Comparison of ENCODE assay signal across 8 mouse cellular contexts in the genomic region with DNA sequence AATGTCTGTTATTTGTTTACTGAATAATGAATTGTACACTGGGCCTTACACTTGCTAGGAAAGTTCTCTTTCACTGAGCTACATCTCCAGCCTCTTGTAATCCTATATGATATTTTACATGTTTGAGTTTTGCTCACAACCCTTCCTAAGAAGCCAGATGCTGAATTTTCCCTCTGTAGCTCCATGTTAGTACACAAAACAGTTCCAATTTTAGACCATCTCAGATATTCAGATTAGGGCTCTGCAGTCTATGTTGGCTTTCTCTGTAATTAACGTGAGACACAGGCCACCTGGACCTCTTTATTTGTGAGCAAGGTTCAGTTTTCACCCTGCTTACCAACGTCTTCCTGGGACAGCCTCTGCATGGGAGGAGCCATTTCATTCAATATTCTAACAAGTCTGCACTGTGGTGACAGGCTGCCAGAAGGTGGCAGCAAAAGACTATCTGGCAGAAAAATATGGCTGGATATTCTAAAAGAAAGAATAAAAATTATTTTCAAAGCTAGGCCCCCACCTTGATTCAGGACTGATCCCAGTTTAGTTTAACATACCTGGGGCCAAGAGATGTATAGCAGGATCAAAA.
DNase-seq lines count a peak whose midpoint lies in the region; ATAC-seq lines count a peak whose summit lies in the region.

No protein-coding gene starts in this region.

- no peak overlapping the region for H3K27ac ChIP-seq in heart, embryonic 16.5 days (ENCODE audit: low read length)
- H3K27ac ChIP-seq in heart, embryonic 12.5 days (ENCODE audit: poor library complexity, severe bottlenecking) = no peak overlapping the region
- no peak overlapping the region for H3K27ac ChIP-seq in forebrain, embryonic 14.5 days (ENCODE audit: low read depth, low read length)
- H3K27ac ChIP-seq in neural tube, embryonic 14.5 days (ENCODE audit: low read depth, low read length) = no peak overlapping the region

- H3K27me3 ChIP-seq in heart, embryonic 16.5 days (ENCODE audit: control insufficient read depth, insufficient read depth, low read length) = no peaks in the 10 kb centered on the region
- H3K27me3 ChIP-seq in heart, embryonic 12.5 days (replicated peaks) = no peaks in the 10 kb centered on the region
- no peaks in the 10 kb centered on the region for H3K27me3 ChIP-seq in forebrain, embryonic 14.5 days (replicated peaks; ENCODE audit: control insufficient read depth, insufficient read depth, low read length)
- no peaks in the 10 kb centered on the region for H3K27me3 ChIP-seq in neural tube, embryonic 14.5 days (ENCODE audit: control insufficient read depth, insufficient read depth, low read length)

- DNase-seq in brain, adult 2 months (ENCODE audit: low read depth, low spot score) = peak; percentile 53
- DNase-seq in forebrain, embryonic 14.5 days (ENCODE audit: low spot score) = peak; percentile 68
- DNase-seq in kidney, adult 18-20 months = peak; percentile 39
- peak; percentile 27 for DNase-seq in left cerebral cortex, postnatal 4 days

- intact Hi-C loops in left cerebral cortex, postnatal 4 days (cut with DNase I) = loop anchor here (10.0 kb wide), 1 partner anchor 164 kb away; the partner anchor contains the start of gene Maoa

- no peak overlapping the region for H3K4me3 ChIP-seq in heart, embryonic 16.5 days (ENCODE audit: low read length)
- no peak overlapping the region for H3K4me3 ChIP-seq in heart, embryonic 12.5 days
- no peak overlapping the region for H3K4me3 ChIP-seq in forebrain, embryonic 14.5 days (ENCODE audit: low read depth, low read length)
- H3K4me3 ChIP-seq in neural tube, embryonic 14.5 days (ENCODE audit: low read depth, low read length) = no peak overlapping the region

- no peaks in the 10 kb centered on the region for H3K9me3 ChIP-seq in heart, embryonic 16.5 days (replicated peaks; ENCODE audit: control insufficient read depth, low read length)
- H3K9me3 ChIP-seq in heart, embryonic 12.5 days (replicated peaks) = no peaks in the 10 kb centered on the region
- H3K9me3 ChIP-seq in forebrain, embryonic 14.5 days (replicated peaks; ENCODE audit: control insufficient read depth, low read length) = no peaks in the 10 kb centered on the region
- no peaks in the 10 kb centered on the region for H3K9me3 ChIP-seq in neural tube, embryonic 14.5 days (ENCODE audit: control insufficient read depth, low read length)

- H3K4me1 ChIP-seq in heart, embryonic 16.5 days (ENCODE audit: control insufficient read depth, insufficient read depth, low read length) = no peaks in the 10 kb centered on the region
- no peaks in the 10 kb centered on the region for H3K4me1 ChIP-seq in heart, embryonic 12.5 days (replicated peaks)
- H3K4me1 ChIP-seq in forebrain, embryonic 14.5 days (ENCODE audit: control insufficient read depth, insufficient read depth, low read length) = no peaks in the 10 kb centered on the region
- H3K4me1 ChIP-seq in neural tube, embryonic 14.5 days (ENCODE audit: control insufficient read depth, insufficient read depth, low read length) = no peaks in the 10 kb centered on the region

- no peak overlapping the region for H3K9ac ChIP-seq in heart, embryonic 16.5 days (ENCODE audit: low read length)
- H3K9ac ChIP-seq in heart, embryonic 12.5 days = no peak overlapping the region
- no peak overlapping the region for H3K9ac ChIP-seq in forebrain, embryonic 14.5 days (ENCODE audit: low read length)
- H3K9ac ChIP-seq in neural tube, embryonic 14.5 days (replicated peaks; ENCODE audit: low read depth, low read length) = no peak overlapping the region

- H3K4me2 ChIP-seq in heart, embryonic 16.5 days (ENCODE audit: low read depth, low read length) = peak overlapping the region; percentile 25; the same call in 1 of the 2 replicates
- H3K4me2 ChIP-seq in heart, embryonic 12.5 days = no peak overlapping the region
- no peak overlapping the region for H3K4me2 ChIP-seq in forebrain, embryonic 14.5 days (ENCODE audit: low read length)
- H3K4me2 ChIP-seq in neural tube, embryonic 14.5 days (ENCODE audit: low read depth, low read length) = no peak overlapping the region

- no peaks in the 10 kb centered on the region for H3K36me3 ChIP-seq in heart, embryonic 16.5 days (ENCODE audit: control insufficient read depth, insufficient read depth)
- H3K36me3 ChIP-seq in heart, embryonic 12.5 days = no peaks in the 10 kb centered on the region
- no peaks in the 10 kb centered on the region for H3K36me3 ChIP-seq in forebrain, embryonic 14.5 days (ENCODE audit: control insufficient read depth, insufficient read depth, low read length)
- H3K36me3 ChIP-seq in neural tube, embryonic 14.5 days (ENCODE audit: control insufficient read depth, insufficient read depth, low read length) = no peaks in the 10 kb centered on the region

- ATAC-seq in heart, embryonic 16.5 days (replicated peaks; ENCODE audit: extremely low read depth, insufficient read depth, low FRiP score) = no peak
- no peak for ATAC-seq in heart, embryonic 12.5 days (ENCODE audit: insufficient number of reproducible peaks, low FRiP score)
- ATAC-seq in forebrain, embryonic 14.5 days = peak; percentile 76
- peak; percentile 82 for ATAC-seq in neural tube, embryonic 14.5 days (ENCODE audit: low read depth)
- ATAC-seq in inflammation-experienced regulatory T-cells, adult 6 months = no peak

- 1% methylated on average over 2 of the region's 2 CpGs for WGBS in heart, embryonic 16.5 days
- WGBS in heart, embryonic 12.5 days = 4% methylated on average over 2 of the region's 2 CpGs
- WGBS in forebrain, embryonic 14.5 days = 9% methylated on average over 2 of the region's 2 CpGs
- 8% methylated on average over 2 of the region's 2 CpGs for WGBS in neural tube, embryonic 14.5 days

Comparison
In these comparisons a context has a peak if more than half of its experiments do, and no peak if none do; other contexts are left out.
1. ATAC-seq: peak in forebrain, embryonic 14.5 days (single experiment) and neural tube, embryonic 14.5 days (single experiment); none in heart, embryonic 16.5 days (single experiment), heart, embryonic 12.5 days (single experiment) and inflammation-experienced regulatory T-cells, adult 6 months (single experiment).
2. Peak in every context shown above with its lines, with median percentiles within 50 percentile points of each other: DNase-seq.